Mouse (Mus musculus) brain, adult 2 months (tissue): ENCODE results near the gene Rrnad1.
A peak's percentile ranks its signal among the peaks of the same experiment; 100 is the strongest.

Source experiments
- DNase-seq: peaks from one replicate; pipeline ENCODE4 v3.0.0; 2011; ENCODE audit warnings: low read depth, low spot score

Rrnad1 gene

DNA sequence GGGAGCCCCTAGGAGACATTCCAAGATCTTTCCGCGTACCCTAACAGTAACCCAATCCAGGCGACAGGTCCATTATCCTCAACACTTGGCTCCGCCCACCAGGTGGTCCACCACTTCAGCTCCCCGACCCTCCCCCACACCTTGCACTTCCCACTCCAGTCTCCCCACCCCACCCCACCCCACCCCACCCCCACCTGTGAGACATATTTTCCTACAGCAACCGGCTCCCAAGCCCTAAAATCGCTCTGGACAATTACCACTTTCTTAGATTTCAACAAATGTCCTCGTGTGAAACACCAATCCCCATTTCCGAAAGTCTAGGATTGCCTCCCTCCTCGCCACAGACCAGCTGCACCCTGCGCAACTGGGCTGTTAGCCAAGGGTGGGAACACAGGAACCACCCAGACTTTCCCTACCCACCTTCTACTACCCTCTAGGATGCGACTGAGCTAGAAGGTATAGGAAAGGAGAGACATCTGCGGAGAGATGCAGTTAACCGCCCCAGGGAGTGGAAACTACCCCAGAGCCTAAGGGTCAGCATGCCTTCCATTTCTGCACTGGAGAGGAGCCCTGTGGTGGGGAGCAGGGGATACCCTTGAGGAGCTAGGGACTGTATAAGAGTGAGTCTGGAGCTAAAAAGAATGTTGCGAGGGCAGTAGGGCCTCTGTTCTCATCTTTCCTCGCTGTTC lies 18.9 kb upstream of the Rrnad1 start:
- DNase-seq = no peak

DNA sequence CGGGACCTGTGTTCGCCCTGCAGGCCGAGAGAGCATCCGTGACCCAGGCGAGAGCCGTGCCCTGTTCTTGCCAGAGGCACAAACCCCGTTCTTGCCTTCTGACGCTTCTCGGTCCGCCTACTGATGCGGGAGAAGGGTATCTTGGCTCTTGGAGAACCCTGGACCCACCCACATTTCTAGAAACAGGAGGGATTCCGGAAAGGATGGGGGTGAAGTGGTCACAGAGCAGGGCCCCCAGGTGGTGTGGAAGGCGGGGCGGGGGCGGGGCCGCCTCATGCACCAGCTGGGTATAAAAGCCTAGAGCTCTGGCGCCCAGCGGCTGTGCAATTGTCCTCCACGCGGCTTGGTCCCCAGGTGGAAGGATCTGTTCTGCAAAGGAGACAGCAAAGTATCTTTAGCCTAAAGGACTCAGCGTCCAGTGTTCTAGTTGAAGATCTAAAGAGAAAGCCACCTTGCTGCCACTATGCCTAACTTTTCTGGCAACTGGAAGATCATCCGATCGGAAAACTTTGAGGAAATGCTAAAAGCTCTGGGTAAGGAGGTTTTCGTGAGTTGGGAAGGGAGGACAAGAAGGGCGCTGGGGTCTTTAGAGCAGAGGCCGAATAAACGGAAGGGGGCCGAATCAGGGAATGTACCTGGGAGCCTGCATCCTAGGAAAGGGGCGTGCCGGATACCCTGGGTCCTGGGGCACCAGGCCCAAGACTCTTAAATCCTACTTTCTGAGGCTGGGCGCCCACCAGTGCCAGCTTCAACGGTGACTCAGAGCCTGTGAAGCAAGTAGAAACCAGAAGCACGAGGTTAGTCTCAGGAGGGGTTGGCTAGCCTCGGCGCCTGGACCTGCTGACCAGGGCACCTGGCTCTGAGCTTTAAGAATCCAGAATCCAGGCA lies 18.1 kb upstream of the Rrnad1 start, which contains the start of gene Crabp2:
Gene Crabp2, plus strand, starts transcription at position 289 of the 888 bp plus-strand sequence.
- DNase-seq = peak; percentile 34

DNA sequence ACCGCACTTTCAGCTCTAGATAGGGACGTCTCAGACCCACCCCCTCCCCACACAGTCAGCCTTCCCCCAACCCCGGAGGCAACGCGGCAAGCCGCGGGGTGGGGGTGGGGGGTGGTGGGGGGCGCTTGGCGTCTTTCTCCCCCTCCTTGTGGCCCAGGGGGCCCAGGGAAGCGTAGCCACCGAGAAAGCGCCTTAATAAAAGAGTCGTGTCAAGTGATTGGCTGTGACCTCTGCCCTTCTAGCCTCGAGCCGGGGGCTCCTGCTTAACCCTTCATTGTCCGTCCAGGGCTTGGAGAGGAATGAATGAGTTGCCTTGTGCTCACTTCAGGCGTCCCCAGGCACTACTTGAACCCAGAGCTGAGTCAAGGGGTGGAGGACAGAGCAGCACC lies 17.3 kb upstream of the Rrnad1 start:
- no peak for DNase-seq

DNA sequence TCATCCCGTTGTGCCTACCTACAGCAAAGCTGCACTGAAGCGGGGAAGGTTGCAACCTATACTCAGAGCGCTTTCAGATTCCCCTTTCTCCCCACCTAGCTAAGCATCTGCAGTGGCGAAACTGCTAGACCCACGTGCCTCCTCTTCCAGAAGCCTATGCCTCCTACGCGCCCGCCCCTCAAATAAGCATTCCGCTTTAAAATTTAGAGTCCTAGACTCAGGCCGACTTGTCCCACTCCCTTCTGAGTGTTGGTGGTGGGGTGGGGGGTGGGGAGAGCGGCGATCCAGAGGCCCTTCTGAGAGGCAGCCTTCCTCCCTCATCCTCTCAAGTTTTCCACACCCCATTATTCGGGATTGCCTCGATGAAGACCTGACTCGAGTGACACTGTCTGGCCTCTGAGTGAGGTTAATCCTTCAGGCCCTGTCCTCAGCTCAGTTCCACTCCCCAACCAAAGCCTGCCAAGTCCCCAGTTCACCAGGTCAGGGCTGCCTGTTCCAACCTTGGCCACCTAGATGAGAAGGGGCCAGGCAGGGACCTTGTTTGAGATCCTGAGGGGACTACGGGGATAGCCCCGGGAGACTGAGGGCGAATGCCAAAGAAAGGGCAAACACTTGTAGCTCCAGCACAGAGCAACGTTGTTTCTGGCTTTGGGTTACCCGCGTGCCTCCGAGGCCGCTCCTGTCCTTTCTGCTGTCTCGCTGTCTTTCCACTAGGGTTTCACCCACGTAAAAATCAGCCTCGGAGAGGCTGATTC lies 16.7 kb upstream of the Rrnad1 start:
- peak; percentile 57 for DNase-seq

DNA sequence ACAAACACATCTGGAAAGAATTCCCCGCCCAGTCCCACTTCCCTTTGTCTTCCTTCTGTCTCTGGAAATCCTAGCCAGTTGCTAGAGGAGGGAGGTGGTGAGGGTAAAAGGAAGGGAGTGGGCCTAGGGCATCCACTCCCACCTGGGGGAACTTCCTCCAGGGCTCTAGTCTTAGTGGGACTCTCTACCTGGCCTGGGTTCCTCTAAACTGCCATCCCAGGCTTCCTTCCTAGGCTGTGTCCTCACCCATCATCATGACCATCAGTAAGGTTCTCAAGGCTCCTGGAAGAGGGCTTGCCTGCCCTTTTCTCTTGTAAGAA lies 16.0 kb upstream of the Rrnad1 start:
- DNase-seq = no peak

DNA sequence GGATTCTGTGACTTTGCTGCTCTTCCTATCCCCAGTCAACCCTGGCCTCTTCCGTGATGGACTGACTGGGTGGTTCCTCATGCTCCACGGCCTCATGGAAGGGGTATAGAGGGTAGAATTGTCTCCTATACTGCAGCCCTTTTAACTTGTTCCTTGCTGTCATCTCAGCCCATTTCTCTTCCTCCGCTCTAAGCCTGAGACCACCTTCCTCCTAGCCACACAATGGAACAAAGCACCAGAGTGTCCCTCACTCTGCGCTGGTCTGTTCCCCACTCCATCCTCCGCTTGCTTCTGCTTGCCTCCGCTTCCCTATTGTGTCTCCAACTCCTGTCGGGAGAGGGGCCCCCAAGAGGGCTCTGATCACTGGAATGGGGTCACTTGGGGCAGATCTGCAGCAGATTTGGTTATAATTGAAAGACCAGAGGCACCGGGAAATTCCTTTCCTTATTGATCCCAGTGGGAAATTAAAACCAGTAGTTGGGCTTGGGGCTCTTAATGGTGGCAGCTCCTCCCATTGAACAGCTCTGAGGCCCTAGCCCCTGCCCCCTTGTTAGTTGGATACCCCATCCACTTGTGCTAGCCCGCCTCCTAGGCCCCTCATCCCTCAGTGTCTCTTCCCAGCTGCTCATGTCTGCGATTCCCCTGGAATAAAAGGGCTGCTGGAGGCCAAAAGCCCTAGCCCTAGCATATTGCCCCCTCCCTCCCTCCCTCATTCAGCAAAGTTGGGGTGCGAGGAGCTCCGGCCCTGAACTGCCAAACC lies 15.4 kb upstream of the Rrnad1 start:
- DNase-seq = no peak

DNA sequence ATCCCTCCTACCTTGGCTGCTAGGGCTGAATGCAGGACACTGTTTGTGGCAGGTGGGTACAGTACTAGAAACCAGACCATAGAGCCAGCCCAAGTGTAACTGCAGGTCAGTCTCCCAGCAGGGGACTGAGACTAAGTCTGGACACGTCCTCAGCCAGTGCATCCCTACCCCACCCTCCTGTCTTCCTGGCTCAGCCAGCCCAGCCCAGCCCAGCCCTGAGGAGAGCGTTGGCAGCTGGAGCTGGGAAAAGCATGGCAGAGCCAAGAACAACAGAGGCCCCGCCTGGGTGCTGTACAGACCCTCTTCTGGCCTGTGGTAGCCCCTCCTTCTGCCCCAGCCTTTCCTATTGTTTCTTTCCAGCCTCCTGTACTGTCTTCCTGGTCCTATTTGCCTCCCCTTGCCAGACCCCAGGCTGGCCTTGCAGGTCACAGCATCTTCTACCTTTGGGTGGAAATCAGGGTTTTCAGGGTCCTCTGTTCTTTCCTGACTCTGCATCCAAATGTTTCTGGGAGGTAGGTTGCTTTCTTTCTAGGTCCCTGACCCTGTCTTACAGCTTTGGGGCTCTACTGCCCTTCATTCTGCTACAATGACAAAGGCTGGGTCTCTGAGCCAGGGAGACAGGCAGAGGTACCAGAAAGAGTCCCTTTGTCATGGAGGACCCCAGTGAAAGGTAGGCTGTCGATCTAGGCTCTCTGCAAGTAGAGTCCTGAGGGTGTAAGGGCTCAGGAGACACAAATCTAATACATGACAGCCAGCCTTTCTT lies 14.5 kb upstream of the Rrnad1 start:
- DNase-seq = no peak

DNA sequence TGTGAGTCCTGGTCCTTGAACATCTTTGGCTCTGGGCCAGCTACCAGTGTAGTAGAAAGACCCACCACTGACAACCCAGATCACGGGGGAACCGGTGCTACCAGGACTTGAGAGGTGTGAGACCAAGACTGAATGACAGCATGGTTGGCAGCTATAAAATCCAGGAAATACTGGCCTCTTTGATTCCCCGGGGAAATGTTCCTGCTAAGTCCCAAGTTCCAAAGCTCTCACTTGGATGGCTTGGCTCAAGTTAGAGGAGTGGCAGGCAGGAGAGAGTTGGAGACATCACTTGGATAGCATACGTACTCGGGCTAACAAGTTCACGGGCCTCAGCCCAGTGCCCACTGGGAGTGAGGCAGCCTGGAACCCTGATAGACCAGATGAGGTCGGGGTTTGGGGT lies 13.1 kb upstream of the Rrnad1 start:
- no peak for DNase-seq

DNA sequence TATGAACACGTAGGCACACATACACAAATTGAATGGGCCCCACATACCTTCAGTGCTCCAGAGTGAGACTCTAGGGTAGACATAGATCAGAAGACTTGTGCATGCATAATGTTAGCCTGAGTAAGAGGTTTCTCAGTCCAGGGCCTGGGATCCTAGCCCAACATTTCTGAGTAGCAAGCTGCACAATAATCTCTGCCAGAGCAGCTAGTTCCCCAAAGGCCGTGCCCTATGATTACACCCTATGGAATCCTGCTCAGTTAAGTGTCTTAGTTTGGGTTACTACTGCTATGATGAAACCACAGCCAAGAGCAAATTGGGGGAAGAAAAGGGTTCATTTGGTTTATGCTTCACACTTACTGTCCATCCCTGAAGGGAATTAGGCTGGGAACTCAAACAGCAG lies 12.0 kb upstream of the Rrnad1 start:
- DNase-seq = no peak

DNA sequence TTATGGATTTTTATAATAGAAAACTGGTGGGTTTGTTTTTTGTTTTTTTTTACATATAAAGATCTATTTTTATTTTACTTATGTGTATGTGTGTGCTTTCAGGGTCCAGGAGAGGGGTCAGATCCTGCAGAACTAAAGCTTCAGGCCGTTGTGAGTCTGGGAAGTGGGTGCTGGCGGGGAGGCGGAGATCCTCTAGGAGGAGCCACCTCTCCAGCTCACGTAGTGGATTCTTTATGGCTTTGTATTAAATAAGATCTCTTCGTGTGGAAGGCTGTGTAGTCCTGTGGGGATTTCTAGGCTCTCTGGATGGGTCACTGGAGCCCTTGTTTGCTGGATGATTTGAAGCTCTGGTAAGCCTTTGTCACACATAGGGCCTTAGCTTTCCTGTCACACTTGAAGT lies 10.1 kb upstream of the Rrnad1 start:
- DNase-seq = no peak

DNA sequence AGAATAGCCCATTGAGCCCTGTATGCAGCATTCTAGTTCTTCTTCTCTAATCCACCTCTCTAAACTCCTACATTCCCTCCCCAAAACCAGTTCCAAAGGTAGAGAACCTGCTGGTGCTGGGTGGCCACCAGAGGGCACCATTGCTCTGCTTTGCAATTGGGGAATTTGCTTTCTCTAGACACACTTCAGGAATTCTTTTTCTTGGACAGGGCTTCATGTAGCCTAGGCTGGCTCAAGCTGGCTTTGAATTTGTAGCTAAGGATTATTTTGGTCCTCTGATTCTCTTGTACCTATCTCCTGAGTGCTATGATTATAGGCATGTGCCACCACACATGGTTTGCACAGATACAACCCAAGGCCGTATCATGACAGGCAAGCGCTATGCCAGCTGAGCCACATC lies 5.3 kb upstream of the Rrnad1 start:
- DNase-seq = peak; percentile 88

DNA sequence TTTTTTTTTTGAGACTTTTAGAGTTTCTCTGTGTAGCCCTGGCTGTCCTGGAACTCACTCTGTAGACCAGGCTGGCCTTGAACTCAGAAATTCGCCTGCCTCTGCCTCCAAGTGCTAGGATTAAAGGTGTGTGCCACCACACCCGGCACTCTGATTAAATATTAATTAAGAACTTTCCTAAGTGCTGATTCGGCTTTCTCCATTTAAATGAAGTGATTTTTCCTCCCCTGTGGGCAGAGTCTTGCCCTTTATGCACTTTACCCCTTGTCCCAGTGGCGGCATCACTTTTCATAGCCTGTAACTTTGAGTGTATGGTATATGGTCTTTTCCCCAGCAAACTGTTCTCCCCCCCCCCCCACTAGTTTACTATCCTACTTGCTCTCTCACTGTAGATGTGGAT lies 4.7 kb upstream of the Rrnad1 start:
- DNase-seq = no peak

DNA sequence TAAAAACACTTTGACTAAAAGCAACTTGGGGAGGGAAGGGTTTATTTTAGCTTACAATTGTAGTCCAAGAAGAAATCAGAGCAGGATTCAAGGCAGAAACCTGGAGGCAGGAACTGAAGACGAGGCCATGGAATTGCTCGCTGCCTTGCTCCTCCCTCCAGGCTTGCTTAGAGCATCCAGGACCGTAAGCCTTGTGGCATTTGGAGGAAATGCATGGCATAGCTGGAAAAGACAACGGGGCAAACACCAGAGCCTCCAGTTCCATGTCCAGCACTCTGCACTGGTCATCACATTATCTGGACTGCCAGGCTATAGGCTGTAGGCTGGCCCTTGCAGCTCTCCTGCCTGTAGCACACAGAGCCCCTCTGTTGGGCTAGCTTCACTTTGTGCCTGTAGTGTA lies 4.0 kb upstream of the Rrnad1 start:
- DNase-seq = no peak

DNA sequence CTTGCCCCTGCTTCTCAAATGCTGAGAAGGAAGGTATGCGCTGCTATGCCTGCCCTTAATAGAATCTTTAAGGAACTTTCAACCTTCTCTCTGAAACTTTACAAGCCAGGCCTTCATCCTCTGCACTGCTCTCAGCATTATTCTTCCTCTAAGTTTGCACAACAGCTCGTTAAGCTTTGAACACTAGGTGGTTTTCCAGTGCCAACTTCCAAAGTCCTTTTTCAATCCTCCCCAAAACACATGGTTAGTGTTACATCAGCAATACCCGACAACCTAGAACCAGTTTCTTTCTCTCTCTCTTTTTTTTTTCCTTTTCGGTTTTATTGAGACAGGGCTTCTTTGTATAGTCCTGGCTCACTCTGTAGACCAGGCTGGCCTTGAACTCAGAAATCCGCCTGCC lies 3.5 kb upstream of the Rrnad1 start:
- DNase-seq = no peak

DNA sequence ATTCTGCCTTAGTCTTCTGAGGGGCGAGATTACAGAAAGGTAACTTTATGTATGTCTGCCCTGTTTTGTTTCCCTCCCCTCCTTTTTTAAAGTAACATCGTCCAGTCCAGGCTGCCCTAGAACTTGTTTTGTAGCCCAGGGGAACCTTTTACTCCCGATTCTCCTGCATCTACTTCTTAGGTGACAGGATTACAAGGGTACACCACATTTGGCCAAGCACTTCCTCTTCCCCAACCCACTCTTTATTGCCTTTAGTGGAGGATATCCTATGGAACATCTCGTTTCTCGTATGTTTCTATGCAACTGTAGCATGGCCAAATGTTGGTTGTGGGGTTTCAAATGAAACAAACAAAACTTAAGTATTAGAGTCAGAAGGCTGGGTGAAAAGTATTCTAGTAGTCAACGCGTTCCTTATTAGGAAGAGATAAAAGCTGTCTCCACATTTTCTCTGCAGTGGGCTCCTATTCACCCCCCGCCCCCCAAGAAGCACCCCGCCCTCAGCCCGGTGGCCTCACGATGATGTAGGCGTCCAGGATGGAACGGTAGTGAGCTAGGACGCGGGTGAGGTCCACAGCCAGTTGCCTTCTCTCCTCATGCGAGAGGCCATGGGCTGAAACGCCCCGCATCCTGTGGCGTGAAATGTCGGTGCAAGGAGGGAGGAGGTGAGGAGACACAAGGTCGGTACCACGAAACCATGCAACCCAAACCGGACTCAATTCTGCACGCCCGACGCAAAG lies 1.0 kb downstream of the Rrnad1 start:
- DNase-seq = no peak

DNA sequence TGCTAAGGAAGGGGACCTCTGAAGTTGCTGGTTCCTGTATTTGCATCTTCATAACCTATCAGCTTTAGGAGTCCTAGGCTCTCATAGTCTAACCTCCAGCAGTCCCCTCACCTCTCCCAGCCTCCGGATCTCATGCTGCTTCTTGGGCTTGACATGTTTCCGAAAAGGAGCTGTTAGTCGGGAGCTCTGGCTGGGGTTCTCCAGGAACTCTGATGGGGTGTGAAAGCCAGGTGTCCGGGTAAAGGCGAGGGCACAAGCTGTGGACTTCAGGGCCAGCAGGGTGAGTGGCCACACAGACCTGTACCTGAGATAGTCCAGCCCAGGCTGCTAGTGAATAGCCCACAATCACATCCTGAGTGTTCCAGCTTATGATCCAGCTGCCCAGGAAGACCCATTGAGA lies 3.1 kb downstream of the Rrnad1 start:
- DNase-seq = no peak

DNA sequence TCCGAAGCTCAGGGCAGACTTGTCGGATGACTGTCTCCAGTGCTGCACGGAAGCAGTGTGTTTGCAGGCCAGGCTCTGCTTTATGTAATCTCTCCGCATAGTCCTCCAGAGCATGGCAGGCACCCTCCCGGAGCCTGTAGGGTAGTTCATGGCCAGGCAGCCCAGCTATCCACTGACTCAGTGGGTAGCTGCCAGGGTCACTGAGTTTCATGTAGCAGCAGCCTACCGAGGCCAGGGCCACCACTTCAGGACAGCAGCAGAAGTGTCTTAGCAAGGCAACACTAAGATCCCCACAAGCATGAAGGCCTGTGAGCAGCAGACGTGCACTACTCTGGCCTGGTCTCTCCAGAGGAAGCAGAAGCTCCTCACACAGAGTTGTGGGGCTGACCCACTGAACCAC lies 5.5 kb downstream of the Rrnad1 start:
- DNase-seq = no peak

DNA sequence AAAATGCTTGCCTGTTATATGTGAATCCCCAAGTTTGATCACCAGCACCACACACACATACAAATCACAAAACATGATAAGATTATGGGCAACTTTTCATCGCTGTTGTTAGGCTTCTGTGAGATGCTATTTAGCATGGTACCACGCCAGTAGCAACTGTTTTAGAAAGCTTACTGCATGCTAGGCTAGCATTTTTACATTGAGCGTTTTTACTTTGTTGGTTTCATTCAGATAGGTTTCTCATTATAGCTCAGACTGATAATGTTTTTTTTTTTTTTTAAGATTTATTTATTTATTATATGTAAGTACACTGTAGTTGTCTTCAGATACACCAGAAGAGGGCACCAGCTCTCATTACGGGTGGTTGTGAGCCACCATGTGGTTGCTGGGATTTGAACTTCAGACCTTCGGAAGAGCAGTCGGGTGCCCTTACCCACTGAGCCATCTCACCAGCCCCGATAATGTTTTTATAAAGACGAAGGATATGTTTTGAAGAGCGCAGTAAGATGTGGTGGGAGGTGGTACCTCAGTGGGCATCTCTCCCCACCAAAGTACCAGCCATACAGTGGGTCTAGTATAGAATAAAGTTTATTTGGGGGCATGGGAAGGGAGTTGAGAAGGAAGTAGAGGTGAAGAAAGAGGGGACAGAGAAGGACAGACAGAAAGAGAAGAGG lies 10.1 kb downstream of the Rrnad1 start:
- DNase-seq = no peak

DNA sequence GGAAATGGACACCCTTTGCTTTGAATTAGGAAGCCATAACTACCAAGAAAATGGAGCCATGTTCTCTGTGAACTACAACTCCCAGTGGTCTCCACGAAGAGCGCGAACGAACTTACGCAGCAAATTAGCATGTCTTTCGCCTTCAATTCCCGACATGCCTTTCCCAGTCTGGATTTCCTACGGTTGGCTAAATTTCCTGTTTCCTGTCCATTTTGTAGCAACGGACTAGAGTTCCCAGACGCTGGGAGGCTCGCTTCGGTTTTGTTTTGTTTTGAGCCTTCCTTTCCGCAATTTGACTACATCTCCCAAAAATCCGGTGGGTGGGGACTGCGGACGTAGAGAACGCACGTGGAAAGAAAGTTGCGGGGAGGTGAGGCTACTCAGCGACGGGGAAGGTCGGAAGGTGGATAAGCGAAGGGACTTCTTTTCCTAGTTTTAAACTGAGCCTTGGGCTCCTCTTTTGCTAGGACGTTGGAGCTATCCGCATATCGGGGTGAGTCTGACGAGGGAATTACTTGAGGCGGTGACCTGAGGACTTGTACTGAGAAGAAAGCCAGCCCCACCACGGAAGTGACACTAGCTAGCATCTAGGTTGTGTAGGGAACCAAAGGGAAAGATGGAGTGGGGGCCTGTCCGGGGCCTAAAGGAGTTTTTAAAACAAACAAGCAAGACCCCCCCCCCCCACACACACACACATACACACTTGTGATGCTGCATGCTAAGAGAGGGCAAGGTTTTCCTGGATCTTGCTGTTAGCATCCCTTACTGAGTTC lies 11.0 kb downstream of the Rrnad1 start, which contains the start of gene Mrpl24:
Gene Mrpl24, plus strand, starts transcription at position 171 of the 773 bp plus-strand sequence.
- DNase-seq = peak; percentile 99
